Mouse (Mus musculus) bone marrow macrophage, adult 2 months (primary cell): ENCODE measurements at regions not wholly inside any gene's neighbourhood (a gene's known extent, or its start where the extent isn't known, plus 50 kb on each side); places are given as distances from the start of the nearest gene placed in this dataset.

Experiments
- H3K27ac ChIP-seq: 2 replicates; pipeline ENCODE4 v1.5.1; 2012; ENCODE audit warnings: low read depth, low read length; ENCODE audit not compliant: insufficient read depth
- H3K4me1 ChIP-seq: 2 replicates; pipeline ENCODE4 v1.6.1; 2012; ENCODE audit warnings: low read length; ENCODE audit not compliant: control insufficient read depth, insufficient read depth
- H3K4me3 ChIP-seq: 2 replicates; pipeline ENCODE4 v1.5.1; 2012; ENCODE audit warnings: mild to moderate bottlenecking, low read length, moderate library complexity; ENCODE audit not compliant: insufficient read depth
- CTCF ChIP-seq: IDR thresholded peaks from 2 replicates; pipeline ENCODE4 v1.5.1; 2012; ENCODE audit warnings: low read depth, mild to moderate bottlenecking, low read length, moderate library complexity
- POLR2A ChIP-seq: IDR thresholded peaks from 2 replicates; pipeline ENCODE4 v1.6.1; 2012; ENCODE audit warnings: mild to moderate bottlenecking, low read depth, low read length, borderline replicate concordance

DNA sequence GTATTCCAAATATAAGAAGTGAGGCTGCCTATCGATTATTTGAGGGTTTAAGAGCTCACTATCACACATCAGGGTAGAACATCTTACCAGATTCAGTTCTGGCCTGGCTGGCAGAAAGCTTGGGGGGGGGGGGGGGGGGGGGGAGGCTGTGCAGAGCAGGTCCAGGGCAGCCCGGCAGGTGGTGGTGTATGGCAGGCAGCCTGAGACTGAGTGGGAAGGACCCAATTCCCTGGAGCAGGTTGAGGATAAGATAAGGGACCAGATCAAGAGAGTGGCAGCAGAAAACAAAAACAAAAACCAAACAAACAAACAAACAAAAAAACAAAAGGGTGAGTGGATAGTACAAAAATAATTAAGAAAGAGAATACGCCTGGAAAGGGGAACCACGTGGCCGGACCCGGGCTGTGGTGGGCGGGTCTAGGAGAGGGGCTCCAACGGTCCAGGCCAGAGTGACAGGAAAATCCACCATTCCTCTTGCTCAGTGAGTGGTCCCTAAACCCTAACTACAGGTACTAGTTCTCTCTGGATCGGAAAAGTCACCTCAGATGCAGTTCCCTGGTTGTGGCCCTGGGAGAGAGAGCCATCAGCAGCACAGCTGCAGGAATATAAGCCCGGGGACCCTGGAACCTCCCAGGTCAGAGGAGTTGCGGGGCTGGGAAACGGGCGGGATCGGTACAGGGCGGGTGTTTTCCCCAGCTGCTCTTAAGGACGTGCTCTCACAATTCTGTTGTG is 73.3 kb downstream of the Vmn2r112 start:
- TF ChIP-seq POLR2A (no peak), CTCF (no peak)
- no peak overlapping the region for H3K27ac ChIP-seq
- peak overlapping the region; percentile 35 for H3K4me3 ChIP-seq
- no peaks in the 10 kb centered on the region for H3K4me1 ChIP-seq
